Mouse (Mus musculus): ENCODE results near the gene Phgr1. TPM values are rescaled to one million over a fixed set of nuclear protein-coding genes. Genes with fewer than 3 reads are reported as not detected.

Phgr1 gene
- polyA plus RNA-seq, 1 experiment from 2014 or later, result not detected

DNA sequence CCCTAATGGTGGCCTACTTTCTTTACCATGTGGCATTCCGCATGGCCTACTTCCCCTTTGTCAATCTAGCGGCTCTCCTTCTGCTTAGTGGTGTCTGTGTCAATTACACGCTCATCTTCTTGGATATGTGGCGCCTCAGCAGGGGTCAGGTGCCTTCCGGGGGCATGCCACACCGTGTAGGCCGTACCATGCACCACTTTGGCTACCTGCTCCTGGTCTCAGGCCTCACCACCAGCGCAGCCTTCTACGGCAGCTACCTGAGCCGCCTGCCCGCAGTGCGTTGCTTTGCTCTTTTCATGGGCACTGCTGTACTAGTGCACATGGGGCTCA is 17.6 kb downstream of the Phgr1 start:
- no peak overlapping the region for H3K27ac ChIP-seq (ENCODE audit: low read depth)
- DNase-seq (no peak), ATAC-seq (ENCODE audit: insufficient read depth) (no peak; the same call in 1 of the 2 replicates)
- no peak for TF ChIP-seq CTCF (IDR thresholded peaks at IDR 0.05; ENCODE audit: low read depth)
- H3K27me3 ChIP-seq (ENCODE audit: insufficient read depth, low read length), result no peaks in the 10 kb centered on the region
- 0 out of 2 replicates have a peak overlapping the region, but pooled peaks have one; percentile 21 for H3K4me3 ChIP-seq (ENCODE audit: low read depth, low read length)
- H3K36me3 ChIP-seq (ENCODE audit: insufficient read depth), result no peaks in the 10 kb centered on the region
- H3K4me1 ChIP-seq (ENCODE audit: insufficient read depth), result peaks cover 6% of the 10 kb centered on the region; the same call in 1 of the 2 replicates
- no peaks in the 10 kb centered on the region for H3K9me3 ChIP-seq (ENCODE audit: low read depth, low read length)
- peak overlapping the region; percentile 23; the same call in 1 of the 2 replicates for H3K9ac ChIP-seq
- WGBS, result 59% methylated on average over 12 of the region's 12 CpGs
- H3K4me2 ChIP-seq, result peak overlapping the region; percentile 60

DNA sequence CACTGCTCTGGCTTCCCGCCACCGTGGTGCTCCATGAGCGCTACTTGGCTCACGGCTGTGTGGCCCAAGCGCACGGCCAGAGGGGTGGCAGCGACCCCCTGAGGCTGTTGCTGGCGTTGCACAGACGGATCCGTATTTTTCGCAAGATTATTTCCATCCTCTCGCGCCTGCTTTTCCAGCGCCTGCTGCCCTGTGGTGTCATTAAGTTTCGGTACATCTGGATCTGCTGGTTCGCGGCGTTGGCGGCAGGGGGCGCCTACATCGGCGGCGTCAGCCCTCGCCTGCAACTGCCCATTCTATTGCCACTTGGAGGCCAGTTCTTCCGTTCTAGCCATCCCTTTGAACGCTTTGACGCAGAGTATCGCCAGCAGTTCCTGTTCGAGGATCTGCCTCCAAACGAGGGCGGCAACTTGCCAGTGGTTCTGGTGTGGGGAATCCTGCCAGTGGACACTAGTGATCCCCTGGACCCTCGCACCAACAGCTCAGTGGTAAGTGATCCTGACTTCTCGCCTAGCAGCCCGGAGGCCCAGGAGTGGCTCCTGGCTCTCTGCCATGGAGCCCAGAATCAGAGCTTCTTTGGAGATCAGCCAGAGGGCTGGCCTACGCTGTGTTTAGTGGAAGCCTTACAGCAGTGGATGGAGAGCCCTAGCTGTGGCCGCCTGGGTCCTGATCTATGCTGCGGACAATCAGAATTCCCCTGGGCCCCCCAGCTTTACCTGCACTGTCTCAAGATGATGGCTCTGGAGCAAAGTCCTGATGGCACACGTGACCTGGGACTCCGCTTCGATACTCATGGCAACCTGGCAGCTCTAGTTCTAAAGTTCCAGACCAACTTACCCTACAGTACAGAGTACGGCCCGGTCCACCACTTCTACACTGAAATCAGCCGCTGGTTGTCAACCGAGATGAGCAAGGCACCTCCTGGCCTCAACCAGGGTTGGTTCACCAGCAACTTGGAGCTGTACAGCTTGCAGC is 18.3 kb downstream of the Phgr1 start:
- peak; percentile 88 for TF ChIP-seq CTCF (IDR thresholded peaks at IDR 0.05; ENCODE audit: low read depth)
- no peaks in the 10 kb centered on the region for H3K27me3 ChIP-seq (ENCODE audit: insufficient read depth, low read length)

DNA sequence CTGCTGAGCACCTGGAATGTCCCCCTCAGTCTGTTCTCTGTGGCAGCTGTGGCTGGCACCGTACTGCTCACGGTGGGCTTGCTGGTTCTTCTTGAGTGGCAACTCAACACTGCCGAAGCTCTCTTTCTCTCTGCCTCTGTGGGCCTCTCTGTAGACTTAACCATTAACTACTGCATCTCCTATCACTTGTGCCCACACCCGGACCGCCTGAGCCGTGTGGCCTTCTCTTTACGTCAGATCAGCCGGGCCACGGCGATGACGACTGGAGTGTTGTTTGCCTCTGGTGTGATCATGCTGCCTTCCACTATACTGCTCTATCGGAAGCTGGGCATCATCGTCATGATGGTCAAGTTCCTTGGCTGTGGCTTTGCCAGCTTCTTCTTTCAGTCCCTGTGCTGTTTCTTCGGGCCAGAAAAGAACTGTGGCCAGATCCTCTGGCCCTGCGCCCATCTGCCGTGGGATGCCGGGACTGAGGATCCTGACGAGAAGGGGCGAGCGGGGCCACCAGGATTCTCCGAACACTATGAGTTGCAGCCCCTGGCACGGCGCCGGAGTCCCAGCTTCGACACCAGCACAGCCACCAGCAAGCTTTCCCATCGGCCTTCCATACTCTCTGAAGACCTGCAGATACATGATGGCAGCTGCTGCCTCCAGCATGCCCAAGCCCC is 19.2 kb downstream of the Phgr1 start:
- TF ChIP-seq CTCF (IDR thresholded peaks at IDR 0.05; ENCODE audit: low read depth), result no peak
- no peaks in the 10 kb centered on the region for H3K9me3 ChIP-seq (ENCODE audit: low read depth, low read length)
- no peak overlapping the region for H3K27ac ChIP-seq (ENCODE audit: low read depth)
- ATAC-seq (ENCODE audit: insufficient read depth) (no peak), DNase-seq (no peak)
- no peaks in the 10 kb centered on the region for H3K36me3 ChIP-seq (ENCODE audit: insufficient read depth)
- no peak overlapping the region for H3K9ac ChIP-seq
- peaks cover 6% of the 10 kb centered on the region; the same call in 1 of the 2 replicates for H3K4me1 ChIP-seq (ENCODE audit: insufficient read depth)
- 90% methylated on average over 26 of the region's 26 CpGs for WGBS
- H3K4me3 ChIP-seq (ENCODE audit: low read depth, low read length), result no peak overlapping the region
- no peaks in the 10 kb centered on the region for H3K27me3 ChIP-seq (ENCODE audit: insufficient read depth, low read length)
- no peak overlapping the region for H3K4me2 ChIP-seq

More for the DNA sequence above, 18.3 kb downstream of the Phgr1 start:
- Histone ChIP-seq H3K4me2 (peak overlapping the region; percentile 60), H3K4me3 (ENCODE audit: low read depth, low read length) (peak overlapping the region; percentile 21; the same call in 1 of the 2 replicates), H3K4me1 (ENCODE audit: insufficient read depth) (peaks cover 6% of the 10 kb centered on the region; the same call in 1 of the 2 replicates), H3K9me3 (ENCODE audit: low read depth, low read length) (no peaks in the 10 kb centered on the region), H3K36me3 (ENCODE audit: insufficient read depth) (no peaks in the 10 kb centered on the region), H3K27ac (ENCODE audit: low read depth) (no peak overlapping the region), H3K9ac (peak overlapping the region; percentile 23)
- ATAC-seq (ENCODE audit: insufficient read depth) (peak; percentile 84), DNase-seq (peak; percentile 92)
- 20% methylated on average over 44 of the region's 44 CpGs for WGBS

DNA sequence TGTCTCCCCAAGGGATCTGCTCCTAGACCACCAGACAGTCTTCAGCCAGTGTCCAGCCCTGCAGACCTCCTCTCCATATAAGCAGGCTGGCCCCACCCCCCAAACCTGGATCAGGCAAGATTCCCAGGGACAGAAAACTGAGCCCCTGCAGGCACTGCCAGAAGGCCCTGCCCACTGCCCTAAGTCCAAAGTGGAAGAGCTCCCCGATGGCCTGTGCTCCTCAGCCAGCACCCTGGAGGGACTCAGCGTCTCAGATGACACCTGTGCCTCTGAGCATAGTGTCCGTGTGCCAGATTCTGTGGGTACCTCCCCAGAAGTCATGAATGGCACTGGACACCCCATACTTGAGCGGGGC is 19.7 kb downstream of the Phgr1 start:
- ATAC-seq (ENCODE audit: insufficient read depth), result no peak
- Histone ChIP-seq H3K4me1 (ENCODE audit: insufficient read depth) (peaks cover 6% of the 10 kb centered on the region; the same call in 1 of the 2 replicates), H3K9me3 (ENCODE audit: low read depth, low read length) (no peaks in the 10 kb centered on the region), H3K4me3 (ENCODE audit: low read depth, low read length) (no peak overlapping the region), H3K36me3 (ENCODE audit: insufficient read depth) (no peaks in the 10 kb centered on the region), H3K27ac (ENCODE audit: low read depth) (no peak overlapping the region), H3K4me2 (no peak overlapping the region), H3K27me3 (ENCODE audit: insufficient read depth, low read length) (no peaks in the 10 kb centered on the region), H3K9ac (no peak overlapping the region)
- DNase-seq, result no peak
- TF ChIP-seq CTCF (IDR thresholded peaks at IDR 0.05; ENCODE audit: low read depth), result no peak
- WGBS, result 74% methylated on average over 4 of the region's 4 CpGs

DNA sequence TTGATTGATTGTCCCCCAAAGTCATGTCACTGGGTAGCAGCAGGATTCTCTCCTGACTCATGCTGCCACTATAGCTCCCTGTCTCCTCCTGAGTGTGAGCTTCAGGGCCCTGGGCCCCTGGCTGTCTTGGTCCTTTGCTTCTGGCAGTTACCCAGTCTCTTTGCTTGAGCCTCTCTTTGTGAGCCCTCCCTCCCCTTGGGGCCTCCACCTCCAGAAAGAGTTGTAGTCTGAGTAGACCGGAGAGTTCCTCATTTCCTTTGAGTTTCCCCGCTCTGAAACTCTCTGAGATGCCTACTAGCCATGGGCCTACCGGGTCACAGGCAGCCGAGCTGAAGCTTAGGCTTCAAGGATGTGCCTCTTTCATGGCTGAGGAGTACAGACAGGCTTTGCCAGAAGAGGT is 21.1 kb downstream of the Phgr1 start:
- H3K9ac ChIP-seq, result no peak overlapping the region
- H3K36me3 ChIP-seq (ENCODE audit: insufficient read depth), result no peaks in the 10 kb centered on the region
- no peaks in the 10 kb centered on the region for H3K9me3 ChIP-seq (ENCODE audit: low read depth, low read length)
- no peak overlapping the region for H3K4me3 ChIP-seq (ENCODE audit: low read depth, low read length)
- ATAC-seq (ENCODE audit: insufficient read depth), result no peak
- H3K27ac ChIP-seq (ENCODE audit: low read depth), result no peak overlapping the region
- peaks cover 6% of the 10 kb centered on the region; the same call in 1 of the 2 replicates for H3K4me1 ChIP-seq (ENCODE audit: insufficient read depth)
- WGBS, result 86% methylated on average over 4 of the region's 4 CpGs
- DNase-seq, result no peak
- TF ChIP-seq CTCF (IDR thresholded peaks at IDR 0.05; ENCODE audit: low read depth), result no peak
- no peak overlapping the region for H3K4me2 ChIP-seq
- no peaks in the 10 kb centered on the region for H3K27me3 ChIP-seq (ENCODE audit: insufficient read depth, low read length)

DNA sequence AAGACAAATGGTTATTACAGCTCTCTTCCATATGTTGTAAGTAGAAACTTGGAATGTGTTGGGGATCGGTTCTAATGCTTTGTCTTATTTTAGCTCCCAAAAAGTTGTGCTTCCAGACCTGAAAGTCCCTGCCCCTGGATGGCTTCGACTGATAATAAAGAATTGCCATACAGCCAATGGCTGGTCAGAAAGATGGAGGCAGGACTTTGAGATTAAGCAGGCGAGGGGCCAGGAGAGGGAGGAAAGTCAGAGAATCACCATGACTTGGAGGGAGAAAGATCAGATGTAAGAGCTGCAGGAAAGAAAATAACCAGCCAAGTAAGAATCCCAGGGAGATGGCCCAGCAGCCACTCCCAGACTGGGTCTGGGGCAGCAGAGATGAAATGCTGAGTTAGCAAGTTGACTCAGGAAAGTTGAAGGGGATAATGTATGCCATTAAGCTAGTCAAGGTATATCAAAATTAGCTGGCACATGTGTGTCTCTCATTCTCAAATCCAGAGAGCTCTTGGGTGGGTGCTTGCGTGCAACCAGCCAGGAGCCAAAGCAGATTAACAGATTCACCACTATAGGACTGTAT is 30.1 kb downstream of the Phgr1 start:
- no peak overlapping the region for H3K4me2 ChIP-seq
- no peak overlapping the region for H3K9ac ChIP-seq
- H3K36me3 ChIP-seq (ENCODE audit: insufficient read depth), result no peaks in the 10 kb centered on the region
- ATAC-seq (ENCODE audit: insufficient read depth) (no peak), DNase-seq (no peak)
- no peak overlapping the region for H3K27ac ChIP-seq (ENCODE audit: low read depth)
- no peak for TF ChIP-seq CTCF (IDR thresholded peaks at IDR 0.05; ENCODE audit: low read depth)
- 68% methylated on average over 4 of the region's 4 CpGs for WGBS
- H3K9me3 ChIP-seq (ENCODE audit: low read depth, low read length), result no peaks in the 10 kb centered on the region
- no peak overlapping the region for H3K4me3 ChIP-seq (ENCODE audit: low read depth, low read length)
- no peaks in the 10 kb centered on the region for H3K4me1 ChIP-seq (ENCODE audit: insufficient read depth)
- H3K27me3 ChIP-seq (ENCODE audit: insufficient read depth, low read length), result no peaks in the 10 kb centered on the region

DNA sequence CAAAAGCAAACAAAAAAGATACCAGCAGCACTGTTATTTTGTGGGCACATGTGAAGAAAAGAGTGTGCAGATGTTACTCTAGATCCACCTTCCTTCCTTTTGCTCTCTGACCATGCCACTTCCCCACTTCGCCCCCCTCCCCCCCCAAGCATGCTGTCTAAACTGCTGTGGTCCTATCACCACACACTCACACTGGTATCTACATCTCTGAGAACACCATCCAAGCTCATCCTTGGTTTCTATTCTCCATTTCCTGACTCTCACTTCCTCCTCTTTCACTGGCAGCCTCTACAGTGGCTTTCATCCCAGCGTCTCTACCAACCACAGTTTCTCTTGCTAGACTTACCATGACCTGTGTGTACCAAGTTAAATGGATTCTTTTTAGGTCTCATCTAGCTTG is 31.9 kb downstream of the Phgr1 start:
- no peak for ATAC-seq (ENCODE audit: insufficient read depth)
- Histone ChIP-seq H3K4me3 (ENCODE audit: low read depth, low read length) (no peak overlapping the region), H3K27me3 (ENCODE audit: insufficient read depth, low read length) (no peaks in the 10 kb centered on the region), H3K9ac (no peak overlapping the region), H3K36me3 (ENCODE audit: insufficient read depth) (no peaks in the 10 kb centered on the region), H3K4me2 (no peak overlapping the region), H3K9me3 (ENCODE audit: low read depth, low read length) (no peaks in the 10 kb centered on the region), H3K4me1 (ENCODE audit: insufficient read depth) (no peaks in the 10 kb centered on the region), H3K27ac (ENCODE audit: low read depth) (no peak overlapping the region)
- 70% methylated on average over 2 of the region's 2 CpGs for WGBS
- no peak for DNase-seq
- TF ChIP-seq CTCF (IDR thresholded peaks at IDR 0.05; ENCODE audit: low read depth), result no peak
